Mouse (Mus musculus) liver, adult 2 months (tissue): ENCODE measurements around the gene Nck2.

ENCODE experiments used
- CTCF ChIP-seq: fragments of 200-500 bp; IDR thresholded peaks from 2 replicates; pipeline ENCODE4 v1.5.1; 2011; ENCODE audit warnings: low read depth, low read length, control low read depth
- POLR2A ChIP-seq: fragments of 200-500 bp; IDR thresholded peaks from 2 replicates; pipeline ENCODE4 v1.6.1; 2011; ENCODE audit warnings: low read length, control low read depth; ENCODE audit not compliant: insufficient read depth; ENCODE audit errors: extremely low read depth

GRCm38 (mm10) chr1:43550525-43550924, 106.1 kb downstream of the Nck2 start:
- TF ChIP-seq POLR2A (no peak), CTCF (no peak)
